Mouse (Mus musculus) liver, embryonic 14.5 days (tissue): ENCODE measurements around the gene Dnajb1. TPM values are rescaled to one million over a fixed set of nuclear protein-coding genes. Genes with fewer than 3 reads are reported as not detected.

ENCODE experiments used
- ATAC-seq: fragments of 200-750 bp; cut with Nextera tagmentation; 2 replicates; pipeline ENCODE4 v1.8.0; 2017; ENCODE audit warnings: moderate number of reproducible peaks, mild to moderate bottlenecking, moderate library complexity; ENCODE audit not compliant: insufficient read depth
- DNase-seq, 3 experiments: peaks; one replicate each; pipeline ENCODE4 v3.0.0-alpha.2; 2012 to 2013; ENCODE audit warnings: low read depth in 3 of 3, low spot score in 3 of 3
- H3K27ac ChIP-seq: fragments of 300-500 bp; sonication (generic); 2 replicates; pipeline ENCODE4 v1.5.1; 2014; ENCODE audit warnings: moderate library complexity, mild to moderate bottlenecking, control low read depth, inconsistent platforms
- H3K27me3 ChIP-seq: fragments of 300-500 bp; sonication (generic); 2 replicates; pipeline ENCODE4 v1.6.1; 2014; ENCODE audit warnings: mild to moderate bottlenecking, low read length, moderate library complexity; ENCODE audit not compliant: control insufficient read depth, insufficient read depth
- H3K36me3 ChIP-seq: fragments of 300-500 bp; sonication (generic); replicated peaks from 2 replicates; pipeline ENCODE4 v1.6.1; 2014; ENCODE audit warnings: low read depth; ENCODE audit not compliant: control insufficient read depth, insufficient read depth
- H3K4me1 ChIP-seq, 2 experiments: fragments of 200-500 bp in 1 of 2; fragments of 300-500 bp in 1 of 2; sonication (generic) in 1 of 2; replicated peaks; 2 replicates each; pipeline ENCODE4 v1.6.1; 2012 to 2014; ENCODE audit warnings: antibody characterized with exemption in 1 of 2, inconsistent platforms in 1 of 2, low read length in 1 of 2; ENCODE audit not compliant: control insufficient read depth in 2 of 2, insufficient read depth in 2 of 2
- H3K4me2 ChIP-seq: fragments of 300-500 bp; sonication (generic); 2 replicates; pipeline ENCODE4 v1.6.1; 2014; ENCODE audit warnings: low read depth, mild to moderate bottlenecking, control low read depth, moderate library complexity
- H3K4me3 ChIP-seq, 2 experiments: fragments of 200-500 bp in 1 of 2; fragments of 300-500 bp in 1 of 2; sonication (generic) in 1 of 2; 2 replicates each; pipeline ENCODE4 v1.5.1; 2012 to 2014; ENCODE audit warnings: low read depth in 2 of 2, low read length in 2 of 2, mild to moderate bottlenecking in 2 of 2, control low read depth in 1 of 2, inconsistent platforms in 1 of 2, moderate library complexity in 1 of 2; ENCODE audit not compliant: insufficient read depth in 1 of 2
- H3K9ac ChIP-seq: fragments of 300-500 bp; sonication (generic); replicated peaks from 2 replicates; pipeline ENCODE4 v1.6.1; 2014; ENCODE audit warnings: mild to moderate bottlenecking, control low read depth, moderate library complexity
- H3K9me3 ChIP-seq: fragments of 300-500 bp; sonication (generic); 2 replicates; pipeline ENCODE4 v1.6.1; 2016; ENCODE audit warnings: low read length, mixed read lengths; ENCODE audit not compliant: control insufficient read depth
- CTCF ChIP-seq: IDR thresholded peaks from 2 replicates; pipeline ENCODE4 v1.5.1; 2016; ENCODE audit warnings: antibody characterized with exemption, low read depth, control low read depth
- EP300 ChIP-seq: IDR thresholded peaks from 2 replicates; pipeline ENCODE4 v1.6.1; 2016; ENCODE audit warnings: antibody characterized with exemption, low read depth
- WGBS: fragments of 180-500 bp; shearing (Covaris S2); extraction: QIAGEN DNeasy Blood & Tissue Kit; methylation state at CpG from one replicate; pipeline ENCODE4 v1.1.7; 2014; ENCODE audit not compliant: insufficient replicate concordance; 5-methylcytosine and 5-hydroxymethylcytosine counted together
- polyA plus RNA-seq, 2 experiments: library from polyadenylated mRNA; depleted of rRNA in 1 of 2; stranded (reverse) in 1 of 2; unstranded in 1 of 2; fragments of >200 nt; fragmentation: Nextera tagmentation in 1 of 2; extraction: Ambion mirVana in 1 of 2; gene quantifications; 2 replicates each; pipeline versions ENCODE4 v1.2.1 to v1.2.3; 2012 to 2014

The Dnajb1 gene
- polyA plus RNA-seq, 2 experiments = 32.7 to 37.8 TPM

GRCm38 (mm10) chr8:83578131-83579055, 29.6 kb upstream of the Dnajb1 start:
- 77% methylated on average over 17 of the region's 17 CpGs for WGBS
- no peak for TF ChIP-seq CTCF
- no peak for TF ChIP-seq EP300
- Histone ChIP-seq H3K9me3 (no peaks in the 10 kb centered on the region), H3K4me2 (no peak overlapping the region), H3K27me3 (no peaks in the 10 kb centered on the region), H3K36me3 (peaks cover 3% of the 10 kb centered on the region), H3K9ac (no peak overlapping the region), H3K4me3 (no peak overlapping the region), H3K27ac (no peak overlapping the region), H3K4me1 (no peaks in the 10 kb centered on the region; a peak in 1 of 4 replicates)
- no peak for ATAC-seq
- no peak for DNase-seq

DNA sequence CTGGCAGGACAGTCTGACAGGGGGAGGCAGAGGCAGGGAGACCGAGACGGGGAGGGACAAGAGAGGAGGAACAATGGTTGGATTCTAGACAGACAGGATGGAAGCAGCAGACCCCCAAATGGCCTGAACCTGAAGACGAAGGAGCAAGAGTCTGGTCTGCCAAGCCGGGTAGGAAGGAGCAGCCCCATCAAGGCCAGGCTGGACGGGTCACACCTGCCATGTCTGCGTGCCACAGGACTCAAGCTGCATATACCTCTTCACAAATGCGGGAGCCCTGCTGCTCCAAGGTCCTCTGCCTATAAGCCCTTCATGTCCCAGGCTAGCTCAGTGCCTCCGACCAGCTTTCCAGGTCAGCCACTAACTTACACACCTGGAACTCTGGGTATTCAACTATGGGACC, 28.3 kb upstream of the Dnajb1 start:
- H3K36me3 ChIP-seq = peaks cover 2% of the 10 kb centered on the region
- H3K4me1 ChIP-seq = no peaks in the 10 kb centered on the region; a peak in 1 of 4 replicates
- DNase-seq = no peak
- no peak overlapping the region for H3K4me2 ChIP-seq
- H3K4me3 ChIP-seq = no peak overlapping the region
- no peaks in the 10 kb centered on the region for H3K9me3 ChIP-seq
- ATAC-seq = no peak
- H3K9ac ChIP-seq = no peak overlapping the region
- H3K27me3 ChIP-seq = no peaks in the 10 kb centered on the region
- H3K27ac ChIP-seq = no peak overlapping the region
- TF ChIP-seq EP300 = no peak
- no peak for TF ChIP-seq CTCF
- 85% methylated on average over 8 of the region's 8 CpGs for WGBS

- H3K27ac ChIP-seq = no peak overlapping the region
- ATAC-seq (no peak), DNase-seq (no peak)
- H3K9me3 ChIP-seq = no peaks in the 10 kb centered on the region
- no peak overlapping the region for H3K4me3 ChIP-seq
- no peak overlapping the region for H3K9ac ChIP-seq
- no peak overlapping the region for H3K4me2 ChIP-seq
- 81% methylated on average over 8 of the region's 8 CpGs for WGBS
- H3K27me3 ChIP-seq = no peaks in the 10 kb centered on the region
- H3K4me1 ChIP-seq = no peaks in the 10 kb centered on the region; a peak in 1 of 4 replicates
- TF ChIP-seq CTCF (no peak), EP300 (no peak)
- H3K36me3 ChIP-seq = peaks cover 2% of the 10 kb centered on the region
Observed at GRCm38 (mm10) chr8:83580826-83581225, 27.2 kb upstream of the Dnajb1 start.

GRCm38 (mm10) chr8:83582226-83582625, 25.8 kb upstream of the Dnajb1 start:
- no peak for DNase-seq
- Histone ChIP-seq H3K4me3 (no peak overlapping the region), H3K27me3 (no peaks in the 10 kb centered on the region), H3K36me3 (peaks cover 2% of the 10 kb centered on the region), H3K4me2 (no peak overlapping the region), H3K9me3 (no peaks in the 10 kb centered on the region), H3K27ac (no peak overlapping the region), H3K9ac (no peak overlapping the region), H3K4me1 (no peaks in the 10 kb centered on the region)
- 80% methylated on average over 8 of the region's 8 CpGs for WGBS
- TF ChIP-seq CTCF = no peak
- no peak for ATAC-seq

GRCm38 (mm10) chr8:83583236-83583635, 24.8 kb upstream of the Dnajb1 start:
- H3K27me3 ChIP-seq = no peaks in the 10 kb centered on the region
- no peaks in the 10 kb centered on the region for H3K9me3 ChIP-seq
- H3K36me3 ChIP-seq = peaks cover 2% of the 10 kb centered on the region
- TF ChIP-seq EP300 = no peak
- no peak for TF ChIP-seq CTCF
- H3K4me2 ChIP-seq = no peak overlapping the region
- no peak for DNase-seq
- H3K4me3 ChIP-seq = no peak overlapping the region
- no peak for ATAC-seq
- no peaks in the 10 kb centered on the region for H3K4me1 ChIP-seq
- 80% methylated on average over 15 of the region's 15 CpGs for WGBS
- H3K9ac ChIP-seq = no peak overlapping the region
- no peak overlapping the region for H3K27ac ChIP-seq
